Mouse (Mus musculus): Measurements from ENCODE around the gene Lrig2. TPM values are rescaled to one million over a fixed set of nuclear protein-coding genes. Genes with fewer than 3 reads are reported as not detected.

Lrig2 gene
- polyA plus RNA-seq, 1 experiment from 2014 or later: 11.4 TPM

DNA sequence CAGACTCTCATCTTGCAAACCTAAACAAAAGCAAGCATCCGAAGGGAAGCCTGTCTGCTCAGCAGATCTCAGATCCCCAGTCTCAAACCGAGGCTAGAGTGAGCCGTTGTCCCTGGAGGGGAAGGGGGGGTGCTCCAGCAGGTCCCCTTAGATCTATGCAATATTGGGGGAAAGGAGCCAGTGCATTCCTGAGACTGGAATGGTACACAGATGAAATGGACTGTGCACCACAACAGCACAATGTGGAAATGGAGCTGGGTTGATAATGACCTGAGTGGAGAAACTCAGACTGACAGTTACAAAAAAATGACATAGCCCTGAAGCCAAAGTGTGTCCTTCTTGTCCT is 115.0 kb downstream of the Lrig2 start:
- Histone ChIP-seq H3K9ac (no peak overlapping the region), H3K4me3 (no peak overlapping the region), H3K27ac (replicated peaks) (no peak overlapping the region), H3K4me1 (peaks cover 11% of the 10 kb centered on the region; the same call in 1 of the 2 replicates), H3K9me3 (no peaks in the 10 kb centered on the region), H3K36me3 (no peaks in the 10 kb centered on the region), H3K27me3 (replicated peaks) (no peaks in the 10 kb centered on the region), H3K4me2 (no peak overlapping the region)
- WGBS: 43% methylated on average over 3 of the region's 3 CpGs
- no peak for ATAC-seq (ENCODE audit: extremely low read depth, insufficient number of reproducible peaks, low FRiP score, low TSS enrichment)

DNA sequence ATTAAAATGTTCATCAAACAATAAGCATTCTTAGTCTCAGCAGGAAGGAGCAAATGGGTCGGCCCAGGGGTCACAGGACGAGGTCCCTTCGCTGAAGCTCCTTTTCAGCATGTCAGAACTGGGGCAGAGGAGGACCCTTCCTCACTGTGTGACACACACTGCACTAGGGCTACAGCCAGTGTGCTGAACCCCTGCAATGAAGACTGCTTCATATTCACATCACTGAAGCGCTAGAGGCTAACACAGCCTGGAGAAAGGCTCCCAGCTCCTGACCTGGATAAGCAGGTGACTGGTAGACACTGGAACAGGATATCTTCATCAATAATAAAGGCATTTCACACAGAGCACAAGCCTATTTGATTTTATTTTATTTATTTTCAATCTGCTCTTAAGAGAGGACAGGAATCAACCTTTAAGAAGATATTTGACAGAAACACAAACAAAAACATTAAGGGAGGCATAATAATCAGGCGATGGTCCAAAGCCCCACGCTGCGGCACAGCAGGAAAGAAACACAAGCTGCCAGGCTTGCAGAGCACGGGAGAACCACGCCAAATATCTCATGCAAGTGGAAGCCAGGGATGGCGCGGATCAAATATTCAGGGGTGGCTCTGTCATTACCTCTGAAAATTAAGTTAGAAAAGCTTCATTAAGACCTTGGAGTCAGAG is 115.5 kb downstream of the Lrig2 start:
- 63% methylated on average over 11 of the region's 11 CpGs for WGBS
- Histone ChIP-seq H3K9me3 (no peaks in the 10 kb centered on the region), H3K4me3 (no peak overlapping the region), H3K36me3 (no peaks in the 10 kb centered on the region), H3K4me2 (no peak overlapping the region), H3K9ac (no peak overlapping the region), H3K27ac (replicated peaks) (no peak overlapping the region), H3K4me1 (peaks cover 11% of the 10 kb centered on the region; the same call in 1 of the 2 replicates), H3K27me3 (replicated peaks) (no peaks in the 10 kb centered on the region)
- ATAC-seq (ENCODE audit: extremely low read depth, insufficient number of reproducible peaks, low FRiP score, low TSS enrichment): no peak

DNA sequence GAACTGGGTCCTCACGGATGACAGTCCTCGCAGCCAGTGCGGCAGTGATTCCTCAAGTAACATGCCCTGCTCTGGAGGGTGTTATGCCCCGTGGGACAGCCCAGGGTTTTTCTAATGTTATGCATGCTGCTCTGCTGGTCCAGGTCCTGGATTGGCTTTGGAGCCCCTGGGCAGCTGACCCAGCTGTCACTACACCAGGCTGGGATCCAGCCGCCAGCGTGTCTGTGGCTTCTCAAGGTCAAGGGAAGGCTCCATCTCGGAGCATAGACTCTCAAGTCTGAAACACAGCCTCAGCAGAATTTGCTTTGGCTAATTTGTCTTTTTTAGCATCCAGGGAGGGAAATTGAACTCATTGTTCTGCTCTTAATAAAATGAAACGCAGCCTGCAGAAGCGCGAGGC is 121.6 kb downstream of the Lrig2 start:
- H3K9ac ChIP-seq: no peak overlapping the region
- no peak overlapping the region for H3K4me2 ChIP-seq
- H3K36me3 ChIP-seq: no peaks in the 10 kb centered on the region
- H3K4me1 ChIP-seq: peaks cover 30% of the 10 kb centered on the region
- no peaks in the 10 kb centered on the region for H3K9me3 ChIP-seq
- H3K27ac ChIP-seq (replicated peaks): 0 out of 2 replicates have a peak overlapping the region, but pooled peaks have one; percentile 8
- no peaks in the 10 kb centered on the region for H3K27me3 ChIP-seq (replicated peaks)
- ATAC-seq (ENCODE audit: extremely low read depth, insufficient number of reproducible peaks, low FRiP score, low TSS enrichment): no peak
- no peak overlapping the region for H3K4me3 ChIP-seq
- 72% methylated on average over 10 of the region's 10 CpGs for WGBS

DNA sequence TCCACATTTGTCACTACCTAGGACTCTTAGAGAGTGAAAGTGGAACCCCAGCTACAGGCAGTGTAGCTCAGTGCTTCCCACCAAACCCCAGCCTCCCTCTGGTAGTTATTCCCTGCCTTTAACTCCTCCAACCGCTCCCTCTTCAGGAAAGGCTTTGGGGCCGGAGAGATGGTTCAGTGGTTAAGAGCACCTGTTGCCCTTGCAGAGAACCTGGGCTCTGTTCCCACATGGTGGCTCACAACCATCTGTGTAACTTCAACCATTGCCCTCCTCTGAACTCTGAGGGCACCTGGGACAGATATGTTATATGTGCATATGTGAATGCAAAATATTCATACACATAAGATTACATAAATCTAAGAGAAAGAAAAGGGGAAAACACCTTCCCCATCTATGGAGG is 122.3 kb downstream of the Lrig2 start:
- Histone ChIP-seq H3K27ac (replicated peaks) (no peak overlapping the region), H3K9ac (no peak overlapping the region), H3K4me3 (no peak overlapping the region), H3K4me2 (no peak overlapping the region), H3K36me3 (no peaks in the 10 kb centered on the region), H3K4me1 (peaks cover 37% of the 10 kb centered on the region), H3K27me3 (replicated peaks) (no peaks in the 10 kb centered on the region), H3K9me3 (no peaks in the 10 kb centered on the region)
- ATAC-seq (ENCODE audit: extremely low read depth, insufficient number of reproducible peaks, low FRiP score, low TSS enrichment): no peak
- 83% methylated on average over 2 of the region's 2 CpGs for WGBS

DNA sequence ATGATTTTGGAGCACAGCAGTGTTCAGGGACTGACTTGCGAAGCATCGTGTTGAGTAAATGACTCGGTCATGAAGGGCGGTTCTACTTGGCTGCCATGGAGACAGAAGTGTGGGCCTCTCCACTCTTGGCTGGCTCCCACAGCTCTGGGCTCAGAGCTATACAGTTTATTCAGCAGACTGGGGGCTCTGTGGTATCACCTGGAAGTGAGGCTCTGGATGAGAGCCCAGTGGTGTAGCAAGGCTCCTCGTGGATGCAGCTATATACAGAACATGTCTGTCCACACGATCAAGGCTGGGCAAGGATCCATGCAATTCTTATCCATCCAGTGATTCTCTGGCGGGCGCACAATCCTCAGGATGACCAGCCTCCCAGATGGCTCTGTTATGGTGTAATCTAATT is 126.1 kb downstream of the Lrig2 start:
- Histone ChIP-seq H3K4me2 (peak overlapping the region; percentile 38), H3K36me3 (no peaks in the 10 kb centered on the region), H3K4me1 (peaks cover 49% of the 10 kb centered on the region), H3K9ac (no peak overlapping the region), H3K9me3 (no peaks in the 10 kb centered on the region), H3K27ac (replicated peaks) (peak overlapping the region; percentile 86), H3K4me3 (no peak overlapping the region), H3K27me3 (replicated peaks) (no peaks in the 10 kb centered on the region)
- 22% methylated on average over 8 of the region's 8 CpGs for WGBS
- peak; percentile 83; the same call in 1 of the 2 replicates for ATAC-seq (ENCODE audit: extremely low read depth, insufficient number of reproducible peaks, low FRiP score, low TSS enrichment)

DNA sequence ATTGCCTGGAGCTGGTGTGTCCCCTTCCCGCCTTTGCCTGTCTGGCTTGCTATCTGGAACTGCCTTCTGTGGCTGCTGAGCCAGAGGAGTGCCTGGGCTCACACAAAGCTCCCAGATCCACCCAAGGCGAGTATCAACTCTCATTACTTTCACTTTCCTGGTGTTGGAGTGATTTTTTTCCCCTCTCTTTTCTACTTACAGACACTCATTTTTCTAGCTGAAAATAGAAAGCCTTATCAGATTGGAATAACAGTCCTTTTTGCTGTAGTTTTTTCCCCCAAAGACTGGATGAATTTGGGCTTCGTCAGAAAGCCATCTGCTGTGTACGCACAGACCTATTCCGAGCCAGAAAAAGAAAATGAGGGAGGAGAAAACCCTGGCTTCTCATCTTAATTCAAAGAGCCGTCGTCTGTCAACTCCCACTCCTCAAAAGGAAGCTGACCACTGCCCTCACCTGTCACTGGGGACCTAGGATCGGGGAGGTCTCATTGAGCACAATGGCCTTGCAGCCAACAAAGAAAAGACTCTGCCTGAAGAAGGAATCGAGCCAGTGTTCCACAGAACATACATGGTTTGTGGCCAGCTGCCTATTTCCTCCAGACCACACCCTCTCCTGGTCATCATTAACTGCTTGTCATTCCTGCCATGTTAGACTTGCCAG is 127.9 kb downstream of the Lrig2 start:
- WGBS: 39% methylated on average over 9 of the region's 9 CpGs
- Histone ChIP-seq H3K9ac (peak overlapping the region; percentile 59), H3K4me2 (peak overlapping the region; percentile 51), H3K27ac (replicated peaks) (peak overlapping the region; percentile 86), H3K4me1 (peaks cover 41% of the 10 kb centered on the region), H3K9me3 (no peaks in the 10 kb centered on the region), H3K36me3 (no peaks in the 10 kb centered on the region), H3K27me3 (replicated peaks) (no peaks in the 10 kb centered on the region), H3K4me3 (0 out of 2 replicates have a peak overlapping the region, but pooled peaks have one; percentile 6)
- ATAC-seq (ENCODE audit: extremely low read depth, insufficient number of reproducible peaks, low FRiP score, low TSS enrichment): no peak

DNA sequence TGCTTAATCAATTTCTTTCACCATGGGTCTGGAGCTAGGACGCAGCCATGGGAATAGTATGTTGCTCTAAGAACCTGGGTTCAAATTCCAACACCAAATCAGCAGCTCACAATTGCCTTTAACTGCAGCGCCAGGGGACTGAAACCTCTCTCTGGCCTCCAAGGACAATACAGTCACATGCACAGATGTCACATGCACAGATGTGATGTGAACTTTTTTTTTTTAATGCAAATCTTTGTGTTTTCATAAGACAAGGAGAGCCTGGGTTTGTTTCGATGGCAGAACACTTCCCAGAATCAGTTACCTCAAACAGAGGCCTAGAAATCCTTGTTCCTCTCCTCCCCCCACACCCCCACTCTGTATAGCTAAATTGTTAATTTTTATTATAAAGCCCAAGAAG is 133.5 kb downstream of the Lrig2 start:
- 75% methylated on average over 3 of the region's 3 CpGs for WGBS

DNA sequence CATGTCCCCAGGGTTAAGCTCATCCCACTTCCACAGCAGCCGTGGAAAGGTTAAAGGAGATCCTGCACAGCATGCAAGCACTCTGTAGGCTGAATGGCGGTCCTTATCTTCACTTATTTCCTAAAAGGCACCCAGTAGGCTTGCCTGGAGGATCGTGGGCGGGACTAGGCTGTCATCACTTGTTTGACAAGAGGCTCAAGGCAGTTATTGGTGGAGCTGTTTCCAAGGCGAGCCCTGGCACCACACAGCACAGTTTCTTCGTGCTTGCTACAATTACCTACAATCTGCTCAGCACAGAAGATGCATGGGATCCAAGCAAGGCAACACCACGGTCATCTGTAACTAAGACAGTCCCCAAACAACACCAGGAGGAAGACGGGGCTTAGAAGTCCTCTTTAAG is 137.8 kb downstream of the Lrig2 start:
- no peak overlapping the region for H3K9ac ChIP-seq

More for the DNA sequence above, 133.5 kb downstream of the Lrig2 start:
- H3K27me3 ChIP-seq (replicated peaks): no peaks in the 10 kb centered on the region
- H3K4me1 ChIP-seq: peaks cover 35% of the 10 kb centered on the region
- H3K9ac ChIP-seq: no peak overlapping the region
- no peaks in the 10 kb centered on the region for H3K36me3 ChIP-seq
- ATAC-seq (ENCODE audit: extremely low read depth, insufficient number of reproducible peaks, low FRiP score, low TSS enrichment): no peak
- no peak overlapping the region for H3K4me2 ChIP-seq
- H3K4me3 ChIP-seq: no peak overlapping the region
- no peak overlapping the region for H3K27ac ChIP-seq (replicated peaks)
- H3K9me3 ChIP-seq: no peaks in the 10 kb centered on the region

DNA sequence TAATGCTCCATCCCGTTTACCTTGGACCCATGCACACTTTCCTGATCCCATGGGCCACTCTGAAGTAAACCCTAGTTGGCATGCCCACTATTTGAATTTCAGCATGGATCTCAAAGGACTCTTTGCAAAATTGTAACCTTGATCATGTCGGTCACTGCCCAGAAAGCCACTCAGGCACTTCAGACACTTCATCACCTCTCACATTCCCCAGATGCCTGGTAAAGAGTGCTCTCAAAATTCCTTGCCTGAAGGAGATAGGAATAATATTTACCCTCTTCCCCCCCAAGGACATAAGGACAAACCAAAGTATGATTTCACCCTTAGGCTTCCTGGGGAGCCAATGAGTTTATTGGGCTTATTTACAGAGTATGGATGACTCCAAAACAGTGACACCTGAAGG is 139.3 kb downstream of the Lrig2 start:
- Histone ChIP-seq H3K4me1 (peaks cover 45% of the 10 kb centered on the region), H3K9me3 (no peaks in the 10 kb centered on the region), H3K36me3 (no peaks in the 10 kb centered on the region), H3K9ac (no peak overlapping the region), H3K4me2 (no peak overlapping the region), H3K27me3 (replicated peaks) (no peaks in the 10 kb centered on the region), H3K27ac (replicated peaks) (peak overlapping the region; percentile 92), H3K4me3 (no peak overlapping the region)
- 36% methylated on average over 2 of the region's 2 CpGs for WGBS
- ATAC-seq (ENCODE audit: extremely low read depth, insufficient number of reproducible peaks, low FRiP score, low TSS enrichment): peak; percentile 23; the same call in 1 of the 2 replicates

More for the DNA sequence above, 137.8 kb downstream of the Lrig2 start:
- Histone ChIP-seq H3K9me3 (no peaks in the 10 kb centered on the region), H3K36me3 (no peaks in the 10 kb centered on the region), H3K4me1 (peaks cover 45% of the 10 kb centered on the region), H3K27ac (replicated peaks) (peak overlapping the region; percentile 92), H3K4me3 (no peak overlapping the region), H3K4me2 (no peak overlapping the region), H3K27me3 (replicated peaks) (no peaks in the 10 kb centered on the region)
- ATAC-seq (ENCODE audit: extremely low read depth, insufficient number of reproducible peaks, low FRiP score, low TSS enrichment): peak; percentile 48; the same call in 1 of the 2 replicates
- 27% methylated on average over 8 of the region's 8 CpGs for WGBS

DNA sequence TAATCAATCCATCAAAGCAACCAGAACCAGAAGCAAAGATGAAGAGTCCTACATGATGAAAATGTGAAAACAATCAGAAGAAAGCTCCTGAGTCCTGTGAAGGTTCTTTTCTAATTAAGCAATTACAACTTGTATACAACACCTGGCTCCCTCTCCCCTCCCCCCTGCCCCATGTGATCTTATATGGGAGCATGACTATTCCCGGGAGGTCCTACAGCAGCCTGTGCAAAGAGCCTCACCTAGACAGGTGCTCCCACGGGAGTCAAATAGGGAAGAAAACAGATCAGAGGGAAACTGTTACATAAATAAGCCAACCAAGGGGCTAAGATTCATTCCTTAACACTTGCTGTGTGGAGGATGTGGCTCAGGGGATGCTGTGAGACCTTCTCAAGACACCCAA is 143.8 kb downstream of the Lrig2 start:
- Histone ChIP-seq H3K36me3 (no peaks in the 10 kb centered on the region), H3K27me3 (replicated peaks) (no peaks in the 10 kb centered on the region), H3K9me3 (no peaks in the 10 kb centered on the region), H3K4me1 (peaks cover 31% of the 10 kb centered on the region), H3K27ac (replicated peaks) (no peak overlapping the region), H3K9ac (no peak overlapping the region), H3K4me2 (no peak overlapping the region), H3K4me3 (no peak overlapping the region)
- ATAC-seq (ENCODE audit: extremely low read depth, insufficient number of reproducible peaks, low FRiP score, low TSS enrichment): no peak
- WGBS: 77% methylated on average over 2 of the region's 2 CpGs

DNA sequence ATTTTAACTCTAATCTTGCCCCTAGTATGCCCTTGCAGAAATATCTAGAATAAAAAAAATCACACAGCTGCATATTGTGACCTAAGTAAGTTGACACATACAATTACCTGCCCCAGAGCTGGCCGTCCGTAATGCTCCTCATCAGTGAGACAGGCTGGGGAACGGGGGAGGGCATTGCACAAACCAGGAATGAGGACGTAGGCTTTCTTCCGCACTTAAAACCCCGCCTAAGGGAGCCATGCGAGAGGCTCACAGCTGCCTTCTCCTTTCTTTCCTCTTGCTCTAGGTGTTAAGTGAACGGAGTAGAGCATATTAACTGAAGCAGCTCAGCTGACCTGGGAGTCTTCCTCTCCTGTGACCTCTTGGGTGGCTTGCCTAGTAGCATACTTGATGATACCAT is 149.9 kb downstream of the Lrig2 start:
- no peak overlapping the region for H3K9ac ChIP-seq
- no peak overlapping the region for H3K27ac ChIP-seq (replicated peaks)
- no peaks in the 10 kb centered on the region for H3K36me3 ChIP-seq
- 67% methylated on average over 8 of the region's 8 CpGs for WGBS
- ATAC-seq (ENCODE audit: extremely low read depth, insufficient number of reproducible peaks, low FRiP score, low TSS enrichment): no peak
- H3K4me1 ChIP-seq: peaks cover 40% of the 10 kb centered on the region
- H3K4me3 ChIP-seq: no peak overlapping the region
- no peaks in the 10 kb centered on the region for H3K9me3 ChIP-seq
- H3K4me2 ChIP-seq: no peak overlapping the region
- no peaks in the 10 kb centered on the region for H3K27me3 ChIP-seq (replicated peaks)

DNA sequence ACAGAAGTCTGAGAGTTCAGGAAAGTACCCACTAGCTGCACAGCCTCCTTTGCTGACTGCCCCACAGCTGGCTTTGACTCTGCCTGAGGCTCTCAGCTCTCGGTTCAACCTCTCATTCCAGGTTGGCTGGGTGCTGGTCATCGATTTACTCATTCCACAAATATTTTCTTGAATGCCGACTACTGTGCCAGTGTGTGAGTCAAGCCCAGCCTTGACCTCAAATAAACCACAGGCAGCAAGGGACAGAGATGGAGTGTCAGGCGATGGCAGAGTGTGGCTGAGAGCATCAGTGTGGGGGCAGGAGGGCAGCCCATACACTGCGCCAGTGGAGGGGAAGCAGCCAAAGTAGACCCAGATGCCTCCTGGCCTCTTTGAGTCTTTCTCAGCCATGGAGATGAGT is 151.4 kb downstream of the Lrig2 start:
- WGBS: 34% methylated on average over 5 of the region's 5 CpGs
- Histone ChIP-seq H3K27me3 (replicated peaks) (no peaks in the 10 kb centered on the region), H3K4me1 (peaks cover 35% of the 10 kb centered on the region), H3K4me2 (no peak overlapping the region), H3K9ac (no peak overlapping the region), H3K4me3 (no peak overlapping the region), H3K36me3 (no peaks in the 10 kb centered on the region), H3K9me3 (no peaks in the 10 kb centered on the region), H3K27ac (replicated peaks) (peak overlapping the region; percentile 2; the same call in 1 of the 2 replicates)
- ATAC-seq (ENCODE audit: extremely low read depth, insufficient number of reproducible peaks, low FRiP score, low TSS enrichment): no peak

Measured in heart, embryonic 13.5 days (tissue).